ENCODE assay signal across 21 mouse cellular contexts in the genomic region with DNA sequence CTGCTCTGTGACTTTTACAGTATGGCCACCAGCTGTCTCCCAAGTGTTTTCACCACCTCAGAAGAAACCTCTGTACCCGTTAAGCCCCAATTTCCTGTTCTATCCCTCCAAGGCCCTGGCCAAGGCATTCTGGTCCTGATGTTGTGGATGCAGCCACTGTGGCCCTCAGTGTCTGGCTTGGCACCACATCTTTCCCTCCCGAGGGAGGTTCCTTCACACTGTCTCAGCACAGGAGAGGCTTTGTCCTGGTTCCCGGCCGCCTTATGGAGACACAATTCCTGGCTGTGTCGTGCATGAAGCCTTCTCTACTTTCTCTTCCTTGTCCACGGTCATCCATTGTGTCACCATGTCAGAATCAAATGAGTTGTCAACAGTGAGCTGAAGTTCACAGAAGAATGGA. TPM values are rescaled to one million over a fixed set of nuclear protein-coding genes. Genes with fewer than 3 reads are reported as not detected.
A peak's percentile ranks its signal among the peaks of the same experiment; 100 is the strongest.
DNase-seq lines count a peak whose midpoint lies in the region; ATAC-seq and TF ChIP-seq lines count a peak whose summit lies in the region.
"Had no signal": no experiment of that assay in that cellular context is flagged by ENCODE, and none has a peak within 500 bp of the region (broad histone marks: within the 10 kb centered on the region; RNA-seq: fewer than 3 reads in every experiment).

No protein-coding gene starts in this region.

- no peaks in the 10 kb centered on the region for H3K36me3 ChIP-seq in limb, embryonic 12.5 days
- H3K36me3 ChIP-seq: G1E; intestine, embryonic 15.5 days had no signal

- intact Hi-C loops in heart, postnatal 10 days (cut with DNase I), result no loop called here

- TF ChIP-seq POLR2A in cortical plate, adult 2 months (IDR thresholded peaks at IDR 0.05; ENCODE audit: extremely low read depth, insufficient read depth, low read length), result no peak

- peaks cover 11% of the 10 kb centered on the region for H3K27me3 ChIP-seq in limb, embryonic 12.5 days
- H3K27me3 ChIP-seq: intestine, embryonic 15.5 days had no signal

- no peak overlapping the region for H3K9ac ChIP-seq in limb, embryonic 12.5 days (replicated peaks)
- H3K9ac ChIP-seq: intestine, embryonic 15.5 days; liver, postnatal 0 days had no signal

- no peak for ATAC-seq in limb, embryonic 12.5 days (ENCODE audit: insufficient number of reproducible peaks, insufficient read depth, low FRiP score, low TSS enrichment, low read depth)
- no peak for ATAC-seq in CD4-positive, CD25-positive, alpha-beta regulatory T cell, adult 4 months
- ATAC-seq: intestine, embryonic 15.5 days; liver, postnatal 0 days had no signal

- H3K4me3 ChIP-seq in layer of hippocampus, adult 2 months, result no peak overlapping the region
- H3K4me3 ChIP-seq in cortical plate, adult 2 months (ENCODE audit: insufficient read depth, low read length), result no peak overlapping the region
- no peak overlapping the region for H3K4me3 ChIP-seq in limb, embryonic 12.5 days (replicated peaks)
- H3K4me3 ChIP-seq: intestine, embryonic 15.5 days had no signal

- H3K27ac ChIP-seq in layer of hippocampus, adult 2 months, result peak overlapping the region; percentile 89
- peak overlapping the region; percentile 63; the same call in 1 of the 2 replicates for H3K27ac ChIP-seq in cortical plate, adult 2 months (ENCODE audit: insufficient read depth, low read length)
- 0 out of 2 replicates have a peak overlapping the region, but pooled peaks have one; percentile 45 for H3K27ac ChIP-seq in limb, embryonic 12.5 days
- H3K27ac ChIP-seq: intestine, embryonic 15.5 days; macrophage had no signal

- DNase-seq in heart, adult 11 months, result peak; percentile 93
- DNase-seq in heart, postnatal 10 days, result no peak
- DNase-seq in layer of hippocampus, adult 2 months (ENCODE audit: low spot score in 2 of 2), result no peak
- DNase-seq in layer of hippocampus, adult 11-12 months (ENCODE audit: low spot score), result no peak
- DNase-seq in spleen, postnatal 14 days (ENCODE audit: low spot score in 2 of 2), result no peak
- DNase-seq: adrenal gland, postnatal 25 days; cerebellum, adult 11 months; right cerebral cortex, adult 18-20 months; thymus, adult 18-20 months had no signal

- H3K4me1 ChIP-seq in cortical plate, adult 2 months (ENCODE audit: control insufficient read depth, insufficient read depth, low read length), result peaks cover 13% of the 10 kb centered on the region
- peaks cover 13% of the 10 kb centered on the region; the same call in 1 of the 2 replicates for H3K4me1 ChIP-seq in limb, embryonic 12.5 days (replicated peaks)

- WGBS in limb, embryonic 12.5 days, result 69% methylated on average over 6 of the region's 6 CpGs

- no peak for TF ChIP-seq CTCF in layer of hippocampus, adult 2 months (conservative IDR thresholded peaks at IDR 0.05)
- no peak for TF ChIP-seq CTCF in cortical plate, adult 2 months (IDR thresholded peaks at IDR 0.05; ENCODE audit: extremely low read depth, insufficient read depth, low read length)

- H3K4me2 ChIP-seq in limb, embryonic 12.5 days, result no peak overlapping the region

- no peaks in the 10 kb centered on the region for H3K9me3 ChIP-seq in limb, embryonic 12.5 days
- H3K9me3 ChIP-seq: intestine, embryonic 15.5 days had no signal

RNA-seq across cellular contexts. Expression of a gene that starts 23.4 kb away (rescaled TPM):
- 1 to 10 TPM; 3.9 to 4.1 TPM for total RNA-seq in heart, postnatal 10 days (2021)
- 1 to 10 TPM; 2.8 to 3.3 TPM for total RNA-seq in layer of hippocampus, adult 2 months (2021)
- 3.9 TPM in 2 replicates for polyA plus RNA-seq in cortical plate, adult 2 months (2012; rRNA removed)
- 9.5 and 10.5 TPM in 2 replicates for polyA plus RNA-seq in limb, embryonic 12.5 days (2016; fragmentation: Nextera tagmentation; extraction: Ambion mirVana)
- 1 to 10 TPM; 1.4 to 3.3 TPM for polyA plus RNA-seq in CD4-positive, CD25-positive, alpha-beta regulatory T cell, adult 4 months (2017; shearing (Covaris generic))

RNA-seq across cellular contexts. Expression of a gene that starts 39.4 kb away (rescaled TPM):
- total RNA-seq in heart, postnatal 10 days (2021), result 10 to 100 TPM; 10.1 to 12.4 TPM
- 10 to 100 TPM; 31.4 to 33.9 TPM for total RNA-seq in layer of hippocampus, adult 2 months (2021)
- polyA plus RNA-seq in cortical plate, adult 2 months (2012; rRNA removed), result 47.7 and 48.1 TPM in 2 replicates
- polyA plus RNA-seq in limb, embryonic 12.5 days (2016; fragmentation: Nextera tagmentation; extraction: Ambion mirVana), result 10.7 and 12.5 TPM in 2 replicates
- 10 to 100 TPM; 11.1 to 12.1 TPM for polyA plus RNA-seq in CD4-positive, CD25-positive, alpha-beta regulatory T cell, adult 4 months (2017; shearing (Covaris generic))

RNA-seq across cellular contexts. Expression of a gene that starts 45.9 kb away (rescaled TPM):
- total RNA-seq in heart, postnatal 10 days (2021), result 100 to 1,000 TPM; 102 to 105 TPM
- total RNA-seq in layer of hippocampus, adult 2 months (2021), result 10 to 100 TPM; 91.3 to 95.8 TPM
- 136 and 139 TPM in 2 replicates for polyA plus RNA-seq in cortical plate, adult 2 months (2012; rRNA removed)
- polyA plus RNA-seq in limb, embryonic 12.5 days (2016; fragmentation: Nextera tagmentation; extraction: Ambion mirVana), result 173 and 188 TPM in 2 replicates
- 100 to 1,000 TPM; 153 to 166 TPM for polyA plus RNA-seq in CD4-positive, CD25-positive, alpha-beta regulatory T cell, adult 4 months (2017; shearing (Covaris generic))

RNA-seq across cellular contexts. Expression of a gene that starts 47.6 kb away (rescaled TPM):
- 10 to 100 TPM in 1 of 2 experiments, 1 to 10 TPM in 1; 9.3 to 10.8 TPM for total RNA-seq in heart, postnatal 10 days (2021)
- 100 to 1,000 TPM; 463 to 497 TPM for total RNA-seq in layer of hippocampus, adult 2 months (2021)
- 185 and 195 TPM in 2 replicates for polyA plus RNA-seq in cortical plate, adult 2 months (2012; rRNA removed)
- 3.4 and 4.0 TPM in 2 replicates for polyA plus RNA-seq in limb, embryonic 12.5 days (2016; fragmentation: Nextera tagmentation; extraction: Ambion mirVana)
- not detected for polyA plus RNA-seq in CD4-positive, CD25-positive, alpha-beta regulatory T cell, adult 4 months (2017; shearing (Covaris generic))

RNA-seq across cellular contexts. Expression of a gene that starts 48.7 kb away (rescaled TPM):
- total RNA-seq in heart, postnatal 10 days (2021), result 10 to 100 TPM; 77.5 to 93.1 TPM
- total RNA-seq in layer of hippocampus, adult 2 months (2021), result not detected
- not detected in 2 replicates for polyA plus RNA-seq in cortical plate, adult 2 months (2012; rRNA removed)
- polyA plus RNA-seq in limb, embryonic 12.5 days (2016; fragmentation: Nextera tagmentation; extraction: Ambion mirVana), result not detected in 2 replicates
- polyA plus RNA-seq in CD4-positive, CD25-positive, alpha-beta regulatory T cell, adult 4 months (2017; shearing (Covaris generic)), result not detected
- total RNA-seq: adrenal gland, postnatal 25 days; G1E; granulocyte monocyte progenitor cell, adult 5-6 weeks; layer of hippocampus, postnatal 10 days; left cerebral cortex, postnatal 36 days had no signal
- polyA plus RNA-seq: G1E; intestine, embryonic 15.5 days; liver, postnatal 0 days; macrophage; midbrain, embryonic 14.5 days; neural tube, embryonic 11.5 days had no signal
